Mouse (Mus musculus) forebrain, embryonic 11.5 days (tissue): ENCODE results near the gene Lamtor1. TPM values are rescaled to one million over a fixed set of nuclear protein-coding genes. Genes with fewer than 3 reads are reported as not detected.

Experiments
- ATAC-seq: fragments of 200-750 bp; cut with Nextera tagmentation; replicated peaks from 2 replicates; pipeline ENCODE4 v1.8.0; 2017; ENCODE audit warnings: moderate TSS enrichment; ENCODE audit not compliant: low FRiP score
- DNase-seq: peaks from one replicate; pipeline ENCODE4 v3.0.0-alpha.2; 2017; ENCODE audit warnings: low spot score
- H3K27ac ChIP-seq: fragments of 300-500 bp; sonication (generic); 2 replicates; pipeline ENCODE4 v1.5.1; 2014; ENCODE audit warnings: low read depth, low read length
- H3K27me3 ChIP-seq: fragments of 300-500 bp; sonication (generic); 2 replicates; pipeline ENCODE4 v1.6.1; 2014; ENCODE audit warnings: mild to moderate bottlenecking, low read length, mixed read lengths; ENCODE audit not compliant: control insufficient read depth, insufficient read depth
- H3K36me3 ChIP-seq: fragments of 300-500 bp; sonication (generic); 2 replicates; pipeline ENCODE4 v1.6.1; 2014; ENCODE audit warnings: mild to moderate bottlenecking, low read length, moderate library complexity, mixed read lengths; ENCODE audit not compliant: control insufficient read depth, insufficient read depth
- H3K4me1 ChIP-seq: fragments of 300-500 bp; sonication (generic); replicated peaks from 2 replicates; pipeline ENCODE4 v1.6.1; 2014; ENCODE audit warnings: low read length, mixed read lengths; ENCODE audit not compliant: control insufficient read depth, insufficient read depth
- H3K4me2 ChIP-seq: fragments of 300-500 bp; sonication (generic); 2 replicates; pipeline ENCODE4 v1.6.1; 2014; ENCODE audit warnings: low read depth, mild to moderate bottlenecking, low read length, moderate library complexity, mixed read lengths; ENCODE audit not compliant: severe bottlenecking
- H3K4me3 ChIP-seq: fragments of 300-500 bp; sonication (generic); 2 replicates; pipeline ENCODE4 v1.5.1; 2014; ENCODE audit warnings: low read depth, low read length
- H3K9ac ChIP-seq: fragments of 300-500 bp; sonication (generic); 2 replicates; pipeline ENCODE4 v1.6.1; 2014; ENCODE audit warnings: low read length
- H3K9me3 ChIP-seq: fragments of 300-500 bp; sonication (generic); 2 replicates; pipeline ENCODE4 v1.6.1; 2016; ENCODE audit warnings: low read length, mixed read lengths; ENCODE audit not compliant: control insufficient read depth
- WGBS: fragments of 180-500 bp; shearing (Covaris S2); extraction: QIAGEN DNeasy Blood & Tissue Kit; methylation state at CpG from one replicate; pipeline ENCODE4 v1.1.7; 2014; 5-methylcytosine and 5-hydroxymethylcytosine counted together
- polyA plus RNA-seq: library from polyadenylated mRNA; unstranded; fragments of >200 nt; fragmentation: Nextera tagmentation; extraction: Ambion mirVana; gene quantifications from 2 replicates; pipeline ENCODE4 v1.2.1, GENCODE M21; 2014

The Lamtor1 gene
- polyA plus RNA-seq, 1 experiment from 2014 or later, result 126 TPM

DNA sequence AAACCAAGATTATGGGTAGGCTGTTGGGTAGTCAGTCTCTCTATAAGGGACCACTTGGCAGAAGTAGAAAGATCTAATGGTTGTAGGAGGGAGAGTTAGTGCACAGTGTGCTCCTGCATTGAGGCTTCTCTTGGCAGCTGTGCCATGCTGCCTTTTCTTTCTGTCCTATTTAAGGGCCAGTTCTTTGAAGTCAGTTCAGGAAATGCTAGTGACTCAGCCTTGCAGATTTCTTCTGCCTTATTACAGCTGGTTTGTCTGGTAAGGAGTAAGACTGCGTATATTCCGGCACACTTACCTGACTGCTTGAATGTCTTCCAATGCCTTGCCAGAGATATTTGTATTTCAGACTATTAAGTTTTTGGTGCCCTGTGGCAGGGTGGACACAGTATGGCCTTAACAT is 48.5 kb downstream of the Lamtor1 start:
- ATAC-seq, result no peak

DNA sequence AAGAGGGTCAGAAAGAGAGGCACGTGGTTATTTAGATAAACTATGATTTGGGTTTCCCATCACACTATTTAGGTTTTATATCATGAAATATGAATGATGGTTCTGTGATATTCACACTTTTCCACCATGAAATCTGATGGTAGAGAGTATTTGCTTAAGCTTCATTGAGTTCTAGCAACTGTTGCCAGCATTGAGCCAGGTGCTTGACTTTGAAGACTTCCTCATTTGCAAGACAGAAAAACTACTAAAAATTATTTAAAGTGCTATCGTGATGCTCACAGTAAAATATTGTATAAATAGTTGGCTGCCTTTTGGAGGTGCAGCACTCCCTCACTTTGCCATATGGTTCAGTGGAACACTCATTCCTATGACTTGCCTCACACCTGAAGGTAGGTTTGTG is 49.6 kb downstream of the Lamtor1 start:
- Histone ChIP-seq H3K27me3 (no peaks in the 10 kb centered on the region), H3K4me1 (peaks cover 5% of the 10 kb centered on the region; the same call in 1 of the 2 replicates), H3K36me3 (no peaks in the 10 kb centered on the region), H3K27ac (no peak overlapping the region), H3K9me3 (no peaks in the 10 kb centered on the region), H3K9ac (no peak overlapping the region), H3K4me3 (no peak overlapping the region), H3K4me2 (no peak overlapping the region)
- DNase-seq, result no peak
- WGBS, result 87% methylated on average over 2 of the region's 2 CpGs
- no peak for ATAC-seq

More for the DNA sequence above, 48.5 kb downstream of the Lamtor1 start:
- Histone ChIP-seq H3K9me3 (no peaks in the 10 kb centered on the region), H3K36me3 (no peaks in the 10 kb centered on the region), H3K4me2 (no peak overlapping the region), H3K9ac (no peak overlapping the region), H3K27me3 (no peaks in the 10 kb centered on the region), H3K4me1 (no peaks in the 10 kb centered on the region), H3K27ac (no peak overlapping the region), H3K4me3 (no peak overlapping the region)
- WGBS, result 91% methylated on average over 2 of the region's 2 CpGs
- DNase-seq, result no peak

DNA sequence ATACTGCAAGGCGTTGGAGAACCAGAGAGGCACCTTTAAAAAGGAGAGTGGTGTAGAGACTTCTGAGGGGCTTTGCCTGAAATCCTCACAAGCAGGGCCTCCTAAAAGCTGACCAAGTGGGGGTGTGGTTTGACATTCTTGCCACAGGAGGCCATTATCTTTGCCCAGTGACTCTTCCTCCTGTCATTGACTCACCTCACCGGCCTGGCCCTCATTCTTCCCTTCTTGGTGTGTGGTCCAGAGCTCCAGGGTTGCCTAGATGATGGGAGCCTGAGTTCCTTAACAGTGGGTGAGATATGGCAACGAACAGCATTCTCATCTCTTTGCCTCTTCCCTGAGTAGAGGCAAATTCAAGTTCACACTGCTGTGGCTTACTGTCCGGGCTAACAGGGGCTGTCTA is 50.2 kb downstream of the Lamtor1 start:
- no peak overlapping the region for H3K4me3 ChIP-seq
- no peak for DNase-seq
- H3K27me3 ChIP-seq, result no peaks in the 10 kb centered on the region
- 66% methylated on average over 4 of the region's 4 CpGs for WGBS
- peaks cover 5% of the 10 kb centered on the region; the same call in 1 of the 2 replicates for H3K4me1 ChIP-seq
- H3K36me3 ChIP-seq, result no peaks in the 10 kb centered on the region
- no peak overlapping the region for H3K4me2 ChIP-seq
- no peak overlapping the region for H3K27ac ChIP-seq
- no peaks in the 10 kb centered on the region for H3K9me3 ChIP-seq
- H3K9ac ChIP-seq, result no peak overlapping the region
- no peak for ATAC-seq

DNA sequence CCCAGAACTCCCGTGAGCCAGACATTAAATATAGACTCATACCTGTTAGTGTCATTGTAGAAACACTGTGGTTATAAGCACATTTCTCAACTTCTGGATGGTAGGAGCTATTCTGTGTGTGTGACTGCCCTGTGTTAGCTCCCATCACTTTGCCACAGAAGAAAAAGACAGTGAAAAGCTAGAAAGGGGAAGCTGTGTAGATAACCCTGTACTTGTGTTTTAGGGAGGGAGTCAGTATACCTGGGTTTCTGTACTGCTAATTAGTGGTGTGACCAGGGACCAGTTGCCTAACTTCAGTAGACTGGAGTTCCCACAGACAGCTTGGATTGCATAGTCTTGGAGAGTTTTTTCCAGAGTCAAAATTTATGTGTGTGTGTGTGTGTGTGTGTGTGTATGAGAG is 50.8 kb downstream of the Lamtor1 start:
- Histone ChIP-seq H3K27ac (no peak overlapping the region), H3K36me3 (no peaks in the 10 kb centered on the region), H3K4me1 (peaks cover 5% of the 10 kb centered on the region; the same call in 1 of the 2 replicates), H3K9me3 (no peaks in the 10 kb centered on the region), H3K9ac (no peak overlapping the region), H3K27me3 (no peaks in the 10 kb centered on the region), H3K4me2 (no peak overlapping the region), H3K4me3 (no peak overlapping the region)
- DNase-seq (no peak), ATAC-seq (no peak)
- 87% methylated on average over 1 of the region's 1 CpGs for WGBS

DNA sequence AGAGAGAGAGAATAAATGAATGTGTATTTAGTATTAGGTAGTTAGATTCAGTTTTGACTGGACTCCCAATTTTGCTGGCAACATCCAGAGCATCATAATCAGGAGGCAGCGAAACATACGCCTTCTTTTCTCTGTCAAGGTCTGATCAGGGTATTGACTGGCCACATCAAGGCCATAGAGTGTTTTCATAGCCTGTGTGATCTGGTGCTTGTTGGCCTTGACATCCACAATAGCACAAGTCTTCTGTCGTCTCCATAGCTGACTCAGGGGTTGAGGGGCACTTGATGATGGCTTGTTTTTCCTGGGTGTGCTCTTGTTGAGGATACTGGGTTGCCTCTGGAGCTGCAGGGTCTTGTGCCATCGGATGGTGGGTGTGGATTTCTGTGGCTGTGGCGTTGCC is 51.2 kb downstream of the Lamtor1 start:
- Histone ChIP-seq H3K27me3 (no peaks in the 10 kb centered on the region), H3K27ac (no peak overlapping the region), H3K4me2 (no peak overlapping the region), H3K9me3 (no peaks in the 10 kb centered on the region), H3K9ac (no peak overlapping the region), H3K4me3 (no peak overlapping the region), H3K4me1 (peaks cover 5% of the 10 kb centered on the region; the same call in 1 of the 2 replicates), H3K36me3 (no peaks in the 10 kb centered on the region)
- no peak for DNase-seq
- 98% methylated on average over 5 of the region's 5 CpGs for WGBS
- ATAC-seq, result no peak

DNA sequence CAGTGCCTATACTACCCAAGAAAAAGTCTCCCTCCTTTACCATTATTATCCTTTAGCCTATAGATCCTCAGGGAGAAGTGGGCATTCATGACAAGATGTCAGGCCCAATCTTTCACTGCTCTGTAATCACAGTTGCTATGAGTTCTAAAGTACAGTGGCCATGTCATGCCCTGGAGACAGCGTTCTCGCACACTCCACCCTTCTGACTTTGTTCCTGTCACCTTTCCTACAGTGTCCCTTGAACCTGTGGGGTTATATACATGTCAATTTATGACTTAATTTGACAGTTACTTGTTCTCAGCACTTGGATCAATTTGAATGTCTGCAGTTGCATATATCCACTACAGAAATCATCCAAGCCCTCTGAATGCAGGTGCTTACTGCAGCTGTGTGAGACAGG is 57.1 kb downstream of the Lamtor1 start:
- ATAC-seq (no peak), DNase-seq (no peak)
- no peaks in the 10 kb centered on the region for H3K27me3 ChIP-seq
- peaks cover 5% of the 10 kb centered on the region; the same call in 1 of the 2 replicates for H3K4me1 ChIP-seq
- no peaks in the 10 kb centered on the region for H3K36me3 ChIP-seq
- H3K4me2 ChIP-seq, result no peak overlapping the region
- H3K4me3 ChIP-seq, result no peak overlapping the region
- WGBS, result 97% methylated on average over 2 of the region's 2 CpGs
- no peak overlapping the region for H3K9ac ChIP-seq
- no peaks in the 10 kb centered on the region for H3K9me3 ChIP-seq
- no peak overlapping the region for H3K27ac ChIP-seq

DNA sequence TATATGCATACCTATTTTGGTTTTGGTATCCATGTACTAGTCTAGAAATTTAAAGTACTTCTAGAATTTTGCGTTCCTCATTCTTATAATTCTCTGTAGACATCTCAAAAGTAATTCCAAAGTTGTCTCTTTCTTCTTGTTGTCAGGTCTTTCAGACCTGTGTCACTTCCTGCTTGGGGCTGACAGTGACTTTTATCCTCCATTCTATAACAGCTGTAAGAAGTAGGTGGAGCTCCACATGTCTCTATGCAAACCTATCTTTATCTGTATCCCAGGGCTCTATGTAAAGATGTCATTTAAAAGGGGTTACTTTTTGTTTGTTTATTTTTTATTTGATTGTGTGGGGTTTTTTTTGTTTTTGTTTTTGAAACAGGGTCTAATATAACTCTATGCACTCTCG is 57.9 kb downstream of the Lamtor1 start:
- no peaks in the 10 kb centered on the region for H3K27me3 ChIP-seq
- no peaks in the 10 kb centered on the region for H3K36me3 ChIP-seq
- no peaks in the 10 kb centered on the region for H3K9me3 ChIP-seq
- DNase-seq (no peak), ATAC-seq (no peak)
- no peak overlapping the region for H3K4me3 ChIP-seq
- H3K27ac ChIP-seq, result no peak overlapping the region
- peaks cover 5% of the 10 kb centered on the region; the same call in 1 of the 2 replicates for H3K4me1 ChIP-seq
- no peak overlapping the region for H3K9ac ChIP-seq
- 100% methylated on average over 2 of the region's 2 CpGs for WGBS
- no peak overlapping the region for H3K4me2 ChIP-seq

DNA sequence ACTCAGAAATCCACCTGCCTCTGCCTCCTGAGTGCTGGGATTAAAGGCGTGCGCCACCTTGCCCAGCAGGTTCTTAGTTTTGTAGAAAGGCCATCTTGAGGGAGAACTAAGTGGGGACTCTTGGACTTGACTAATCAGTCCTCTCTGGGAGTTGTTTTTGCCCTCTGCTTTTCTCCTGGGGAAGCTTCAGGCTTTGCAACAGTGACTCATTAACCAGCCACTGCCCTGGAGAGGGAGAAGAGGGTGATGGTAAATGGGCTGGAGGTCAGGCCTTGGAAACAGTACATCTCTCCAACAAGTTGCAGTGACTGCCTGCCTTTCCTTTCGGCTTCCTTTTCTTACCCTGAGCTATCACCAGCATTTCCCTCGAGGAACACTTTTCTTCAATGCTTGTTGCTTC is 58.8 kb downstream of the Lamtor1 start:
- Histone ChIP-seq H3K4me1 (peaks cover 10% of the 10 kb centered on the region), H3K9ac (no peak overlapping the region), H3K4me2 (no peak overlapping the region), H3K9me3 (no peaks in the 10 kb centered on the region), H3K36me3 (no peaks in the 10 kb centered on the region), H3K27ac (no peak overlapping the region), H3K27me3 (no peaks in the 10 kb centered on the region), H3K4me3 (no peak overlapping the region)
- ATAC-seq, result no peak
- DNase-seq, result no peak
- 92% methylated on average over 4 of the region's 4 CpGs for WGBS

DNA sequence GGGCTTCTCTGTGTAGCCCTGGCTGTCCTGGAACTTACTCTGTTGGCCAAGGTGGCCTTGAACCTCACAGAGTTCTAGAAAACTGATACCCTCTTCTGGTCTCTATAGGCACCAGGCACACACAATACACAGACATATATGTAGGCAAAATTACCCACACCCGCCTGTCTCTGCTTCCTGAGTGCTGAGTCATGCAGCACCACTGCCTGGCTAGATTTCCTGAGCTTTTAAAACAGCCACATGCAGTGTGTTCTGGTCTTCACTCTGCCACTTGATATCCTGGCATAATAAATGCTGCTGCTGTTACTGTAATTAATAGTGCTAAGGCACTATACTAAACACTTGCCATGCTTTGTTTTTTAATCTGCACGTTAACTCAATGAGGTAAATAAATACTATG is 59.9 kb downstream of the Lamtor1 start:
- Histone ChIP-seq H3K27ac (no peak overlapping the region), H3K4me2 (no peak overlapping the region), H3K27me3 (no peaks in the 10 kb centered on the region), H3K9ac (no peak overlapping the region), H3K9me3 (no peaks in the 10 kb centered on the region), H3K4me1 (peaks cover 6% of the 10 kb centered on the region), H3K4me3 (no peak overlapping the region), H3K36me3 (no peaks in the 10 kb centered on the region)
- 89% methylated on average over 2 of the region's 2 CpGs for WGBS
- no peak for DNase-seq
- no peak for ATAC-seq
